Mouse (Mus musculus) heart, embryonic 14.5 days (tissue): ENCODE results near the gene Ccna1. TPM values are rescaled to one million over a fixed set of nuclear protein-coding genes. Genes with fewer than 3 reads are reported as not detected.

Source experiments
- ATAC-seq: fragments of 200-750 bp; cut with Nextera tagmentation; 2 replicates; pipeline ENCODE4 v1.8.0; 2017; ENCODE audit warnings: low read depth, moderate TSS enrichment; ENCODE audit not compliant: insufficient number of reproducible peaks, insufficient read depth, low FRiP score
- H3K27ac ChIP-seq, 2 experiments: fragments of 200-500 bp in 1 of 2; fragments of 300-500 bp in 1 of 2; sonication (generic) in 1 of 2; replicated peaks in 1 of 2; 2 replicates each; pipeline ENCODE4 v1.5.1; 2012 to 2014; ENCODE audit warnings: low read depth in 2 of 2, low read length in 2 of 2, control low read depth in 1 of 2, mild to moderate bottlenecking in 1 of 2, mixed read lengths in 1 of 2; ENCODE audit not compliant: control insufficient read depth in 1 of 2, insufficient read depth in 1 of 2
- H3K27me3 ChIP-seq: fragments of 300-500 bp; sonication (generic); 2 replicates; pipeline ENCODE4 v1.6.1; 2014; ENCODE audit warnings: mild to moderate bottlenecking, low read length, control low read depth; ENCODE audit not compliant: control insufficient read depth, insufficient read depth
- H3K36me3 ChIP-seq: fragments of 300-500 bp; sonication (generic); 2 replicates; pipeline ENCODE4 v1.6.1; 2014; ENCODE audit warnings: mild to moderate bottlenecking, control low read depth, low read length, mixed read lengths; ENCODE audit not compliant: control insufficient read depth, insufficient read depth
- H3K4me1 ChIP-seq, 2 experiments: fragments of 200-500 bp in 1 of 2; fragments of 300-500 bp in 1 of 2; sonication (generic) in 1 of 2; 2 replicates each; pipeline ENCODE4 v1.6.1; 2012 to 2014; ENCODE audit warnings: low read length in 2 of 2, control low read depth in 1 of 2, mixed read lengths in 1 of 2; ENCODE audit not compliant: control insufficient read depth in 2 of 2, insufficient read depth in 2 of 2
- H3K4me2 ChIP-seq: fragments of 300-500 bp; sonication (generic); 2 replicates; pipeline ENCODE4 v1.6.1; 2014; ENCODE audit warnings: mild to moderate bottlenecking, low read length
- H3K4me3 ChIP-seq, 2 experiments: fragments of 200-500 bp in 1 of 2; fragments of 300-500 bp in 1 of 2; sonication (generic) in 1 of 2; 2 replicates each; pipeline ENCODE4 v1.5.1; 2012 to 2014; ENCODE audit warnings: low read length in 2 of 2, mild to moderate bottlenecking in 2 of 2, control low read depth in 1 of 2, low read depth in 1 of 2, moderate library complexity in 1 of 2; ENCODE audit not compliant: control insufficient read depth in 1 of 2, insufficient read depth in 1 of 2
- H3K9ac ChIP-seq: fragments of 300-500 bp; sonication (generic); 2 replicates; pipeline ENCODE4 v1.6.1; 2014; ENCODE audit warnings: mild to moderate bottlenecking, low read length
- H3K9me3 ChIP-seq: fragments of 300-500 bp; sonication (generic); 2 replicates; pipeline ENCODE4 v1.6.1; 2016; ENCODE audit warnings: low read length, control low read depth; ENCODE audit not compliant: control insufficient read depth
- WGBS: fragments of 180-500 bp; shearing (Covaris S2); extraction: QIAGEN DNeasy Blood & Tissue Kit; methylation state at CpG from one replicate; pipeline ENCODE4 v1.1.7; 2014; 5-methylcytosine and 5-hydroxymethylcytosine counted together
- polyA plus RNA-seq: library from polyadenylated mRNA; unstranded; fragments of >200 nt; fragmentation: Nextera tagmentation; extraction: Ambion mirVana; gene quantifications from 2 replicates; pipeline ENCODE4 v1.2.1, GENCODE M21; 2014

The Ccna1 gene
- polyA plus RNA-seq, 1 experiment from 2014 or later = 2.4 TPM

GRCm38 (mm10) chr3:55080055-55080454 lies 24.8 kb upstream of the Ccna1 start:
- Histone ChIP-seq H3K9ac (no peak overlapping the region), H3K36me3 (no peaks in the 10 kb centered on the region), H3K4me3 (no peak overlapping the region), H3K27me3 (no peaks in the 10 kb centered on the region), H3K9me3 (no peaks in the 10 kb centered on the region), H3K27ac (no peak overlapping the region), H3K4me2 (no peak overlapping the region), H3K4me1 (0 out of 4 replicates have a peak, but pooled peaks cover 0 to 2% of the 10 kb centered on the region in 2 experiments)
- no peak for ATAC-seq
- WGBS = 17% methylated on average over 6 of the region's 6 CpGs

DNA sequence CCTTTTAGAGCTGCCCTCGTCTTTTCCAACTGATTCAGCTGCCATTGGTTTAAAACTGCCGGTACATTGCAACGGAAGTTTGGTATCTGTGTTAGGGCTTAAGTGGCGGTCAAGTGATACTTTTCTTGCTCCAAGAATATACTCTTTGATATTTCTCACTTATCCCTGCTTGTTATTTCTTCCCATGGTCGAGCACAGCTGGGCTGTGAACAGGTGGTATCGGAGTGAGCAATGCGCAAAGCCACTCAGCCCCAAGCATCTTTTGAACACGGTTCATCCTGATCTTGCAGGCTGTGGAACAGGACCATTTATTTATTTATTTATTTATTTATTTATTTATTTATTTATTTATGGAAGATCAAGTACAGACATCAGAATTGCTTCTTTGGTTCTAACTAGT lies 24.3 kb upstream of the Ccna1 start:
- no peak for ATAC-seq

DNA sequence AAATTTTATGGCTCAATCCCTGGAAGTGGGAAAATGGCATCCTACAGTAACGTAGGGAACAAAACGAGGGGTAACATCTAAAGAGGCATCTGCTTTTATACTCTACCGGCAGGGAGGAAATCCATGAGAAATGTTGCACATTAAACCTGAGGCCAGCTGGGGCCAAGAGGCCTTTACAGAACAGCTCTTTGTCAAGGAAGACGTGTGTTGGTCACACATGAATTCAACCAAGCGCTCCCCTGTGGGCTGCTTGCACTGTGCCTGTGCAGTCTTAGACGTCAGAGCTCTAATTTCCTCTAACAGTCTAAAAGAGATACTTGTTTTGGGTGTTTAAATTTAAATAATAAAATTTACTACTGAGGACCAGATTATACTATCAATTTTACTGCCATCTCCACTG lies 22.9 kb upstream of the Ccna1 start:
- H3K27me3 ChIP-seq = no peaks in the 10 kb centered on the region
- 62% methylated on average over 6 of the region's 6 CpGs for WGBS
- no peak for ATAC-seq
- H3K9ac ChIP-seq = no peak overlapping the region
- H3K4me3 ChIP-seq = no peak overlapping the region
- H3K36me3 ChIP-seq = no peaks in the 10 kb centered on the region
- H3K9me3 ChIP-seq = no peaks in the 10 kb centered on the region
- H3K4me2 ChIP-seq = no peak overlapping the region
- H3K27ac ChIP-seq = no peak overlapping the region
- 0 out of 4 replicates have a peak, but pooled peaks cover 0 to 2% of the 10 kb centered on the region in 2 experiments for H3K4me1 ChIP-seq

More for the DNA sequence above, 24.3 kb upstream of the Ccna1 start:
- Histone ChIP-seq H3K36me3 (no peaks in the 10 kb centered on the region), H3K4me3 (no peak overlapping the region), H3K4me2 (no peak overlapping the region), H3K9me3 (no peaks in the 10 kb centered on the region), H3K27ac (no peak overlapping the region), H3K9ac (no peak overlapping the region), H3K27me3 (no peaks in the 10 kb centered on the region), H3K4me1 (0 out of 4 replicates have a peak, but pooled peaks cover 0 to 2% of the 10 kb centered on the region in 2 experiments)
- 52% methylated on average over 8 of the region's 8 CpGs for WGBS

- H3K27ac ChIP-seq = no peak overlapping the region
- no peak overlapping the region for H3K9ac ChIP-seq
- H3K27me3 ChIP-seq = no peaks in the 10 kb centered on the region
- no peaks in the 10 kb centered on the region for H3K36me3 ChIP-seq
- no peak for ATAC-seq
- H3K4me1 ChIP-seq = 0 out of 4 replicates have a peak, but pooled peaks cover 0 to 2% of the 10 kb centered on the region in 2 experiments
- no peaks in the 10 kb centered on the region for H3K9me3 ChIP-seq
- no peak overlapping the region for H3K4me3 ChIP-seq
- WGBS = 68% methylated on average over 3 of the region's 3 CpGs
- H3K4me2 ChIP-seq = no peak overlapping the region
These were observed 20.0 kb upstream of the Ccna1 start for GRCm38 (mm10) chr3:55075294-55075648.

DNA sequence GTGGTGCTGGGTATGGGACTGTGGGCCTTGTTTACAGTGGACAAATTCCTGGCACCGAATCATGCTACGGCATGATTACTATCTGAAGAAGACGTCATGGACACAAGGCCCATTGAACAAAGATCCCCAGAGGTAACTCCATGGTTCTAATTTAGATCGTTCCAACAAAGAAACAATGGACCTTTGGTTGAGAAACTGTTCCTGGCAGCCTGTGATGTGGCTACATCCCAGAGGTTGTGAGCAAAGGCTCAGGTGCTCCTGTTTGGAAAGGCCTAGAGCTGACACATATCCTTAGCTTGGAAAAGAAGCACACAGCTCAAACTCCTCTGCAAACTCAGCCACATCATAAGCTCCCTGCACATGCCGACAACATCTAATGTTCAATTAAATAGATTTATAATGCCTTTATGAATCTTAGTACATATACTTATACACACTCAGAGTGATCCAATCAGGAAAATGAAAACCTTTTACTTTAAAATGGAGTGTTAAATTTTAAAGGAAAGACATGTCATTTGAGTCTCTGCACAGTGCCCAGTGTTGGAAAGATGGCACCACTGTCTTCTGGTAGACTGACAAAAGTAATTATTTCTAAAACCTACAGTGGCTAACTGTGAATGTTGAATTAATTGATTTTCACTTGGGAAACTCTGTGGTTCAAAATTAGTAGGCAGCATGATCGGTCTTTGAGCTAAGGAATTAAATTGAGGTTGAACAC lies 19.4 kb upstream of the Ccna1 start:
- Histone ChIP-seq H3K4me2 (no peak overlapping the region), H3K36me3 (no peaks in the 10 kb centered on the region), H3K4me3 (no peak overlapping the region), H3K9me3 (no peaks in the 10 kb centered on the region), H3K9ac (no peak overlapping the region), H3K27ac (no peak overlapping the region), H3K4me1 (0 out of 4 replicates have a peak, but pooled peaks cover 0 to 2% of the 10 kb centered on the region in 2 experiments), H3K27me3 (no peaks in the 10 kb centered on the region)
- no peak for ATAC-seq
- WGBS = 83% methylated on average over 6 of the region's 6 CpGs

- Histone ChIP-seq H3K9ac (no peak overlapping the region), H3K27me3 (peaks cover 3% of the 10 kb centered on the region; the same call in 1 of the 2 replicates), H3K4me3 (no peak overlapping the region), H3K4me1 (no peaks in the 10 kb centered on the region), H3K9me3 (no peaks in the 10 kb centered on the region), H3K4me2 (no peak overlapping the region), H3K27ac (no peak overlapping the region), H3K36me3 (no peaks in the 10 kb centered on the region)
- 23% methylated on average over 7 of the region's 7 CpGs for WGBS
- no peak for ATAC-seq
These were observed 12.6 kb upstream of the Ccna1 start for GRCm38 (mm10) chr3:55067791-55068434.

DNA sequence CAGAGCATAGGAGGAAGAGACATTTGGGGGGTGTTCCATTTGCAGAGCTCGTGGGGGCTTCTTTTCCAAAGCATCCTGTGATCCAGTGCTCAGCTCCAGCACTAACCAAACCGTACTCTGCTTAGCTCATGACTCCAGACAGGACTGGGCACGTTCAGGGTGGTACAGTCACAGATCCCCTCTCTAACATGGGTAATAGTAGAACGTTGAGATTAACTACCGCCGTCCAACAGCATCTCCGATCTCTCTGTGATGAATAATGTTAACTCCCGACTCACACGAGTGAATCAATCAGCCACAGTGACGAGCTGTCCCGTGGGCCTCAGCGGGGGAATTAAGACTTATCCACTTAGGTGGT lies 11.3 kb upstream of the Ccna1 start:
- no peak for ATAC-seq

More for the DNA sequence above, 11.3 kb upstream of the Ccna1 start:
- peaks cover 3% of the 10 kb centered on the region; the same call in 1 of the 2 replicates for H3K27me3 ChIP-seq
- H3K4me1 ChIP-seq = no peaks in the 10 kb centered on the region
- H3K27ac ChIP-seq = no peak overlapping the region
- no peaks in the 10 kb centered on the region for H3K9me3 ChIP-seq
- no peak overlapping the region for H3K9ac ChIP-seq
- no peak overlapping the region for H3K4me3 ChIP-seq
- 70% methylated on average over 12 of the region's 12 CpGs for WGBS
- H3K4me2 ChIP-seq = no peak overlapping the region
- no peaks in the 10 kb centered on the region for H3K36me3 ChIP-seq
